Mouse (Mus musculus): ENCODE data around the gene Adpgk. TPM values are rescaled to one million over a fixed set of nuclear protein-coding genes. Genes with fewer than 3 reads are reported as not detected.
"Not testable (repeated sequence)": the region's sequence is repeated elsewhere in the genome, so short reads cannot be mapped to it uniquely, and the experiment has no call there.

The Adpgk gene
- polyA plus RNA-seq, 1 experiment from 2014 or later = 50.9 TPM

DNA sequence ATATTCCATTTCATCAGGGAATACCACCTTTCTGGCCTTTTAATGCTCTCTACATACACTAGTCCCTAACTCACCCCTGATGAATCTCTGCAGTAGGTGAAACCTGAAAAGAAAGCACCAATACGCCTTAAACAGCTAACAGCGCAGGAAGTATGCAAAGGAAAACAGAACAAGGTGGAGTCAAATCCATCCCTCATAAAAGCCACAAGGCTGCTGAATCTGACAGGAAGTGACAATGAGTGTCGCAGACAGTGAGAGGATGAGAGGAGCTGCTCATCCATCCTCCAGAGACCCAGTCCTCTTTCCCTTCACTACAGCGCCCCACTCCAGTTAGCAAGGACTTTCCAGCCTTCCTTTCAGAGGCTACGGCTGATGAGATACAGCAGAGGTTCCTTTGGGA is 47.1 kb downstream of the Adpgk start:
- Histone ChIP-seq H3K4me3 (ENCODE audit: low read depth, low read length) (no peak overlapping the region), H3K9me3 (ENCODE audit: control insufficient read depth, low read length) (no peaks in the 10 kb centered on the region), H3K27me3 (replicated peaks; ENCODE audit: control insufficient read depth, insufficient read depth, low read length) (no peaks in the 10 kb centered on the region), H3K27ac (replicated peaks; ENCODE audit: low read depth, low read length) (no peak overlapping the region), H3K36me3 (ENCODE audit: control insufficient read depth, insufficient read depth, low read length) (peaks cover 28% of the 10 kb centered on the region), H3K4me1 (ENCODE audit: control insufficient read depth, insufficient read depth, low read length) (no peaks in the 10 kb centered on the region), H3K9ac (ENCODE audit: low read depth, low read length) (no peak overlapping the region), H3K4me2 (ENCODE audit: low read depth, low read length) (no peak overlapping the region)
- 80% methylated on average over 5 of the region's 5 CpGs for WGBS
- ATAC-seq (ENCODE audit: low read depth) = no peak
- no peak for DNase-seq (ENCODE audit: low spot score)

DNA sequence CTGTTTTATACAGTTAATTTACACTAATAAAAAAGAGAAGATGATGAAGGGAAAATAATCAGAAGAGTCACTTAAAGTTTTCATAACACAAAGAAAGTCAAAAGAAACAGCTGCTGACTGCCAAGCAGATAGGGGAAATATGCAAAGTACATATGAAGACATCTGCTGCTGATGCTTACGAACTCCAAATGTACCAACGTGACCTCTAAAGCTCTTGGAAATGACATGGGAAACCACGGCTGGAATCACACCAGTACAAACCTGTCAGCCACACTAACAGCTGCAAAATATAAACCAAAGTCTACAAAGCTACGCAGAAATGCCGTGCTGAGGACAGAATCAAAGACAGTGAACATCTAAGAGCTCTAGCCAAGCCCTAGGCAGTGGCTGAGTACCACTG is 47.7 kb downstream of the Adpgk start:
- ATAC-seq (ENCODE audit: low read depth) (no peak), DNase-seq (ENCODE audit: low spot score) (peak; percentile 31)
- Histone ChIP-seq H3K36me3 (ENCODE audit: control insufficient read depth, insufficient read depth, low read length) (peaks cover 24% of the 10 kb centered on the region), H3K27me3 (replicated peaks; ENCODE audit: control insufficient read depth, insufficient read depth, low read length) (no peaks in the 10 kb centered on the region), H3K9me3 (ENCODE audit: control insufficient read depth, low read length) (no peaks in the 10 kb centered on the region), H3K9ac (ENCODE audit: low read depth, low read length) (no peak overlapping the region), H3K27ac (replicated peaks; ENCODE audit: low read depth, low read length) (no peak overlapping the region), H3K4me3 (ENCODE audit: low read depth, low read length) (no peak overlapping the region), H3K4me2 (ENCODE audit: low read depth, low read length) (no peak overlapping the region), H3K4me1 (ENCODE audit: control insufficient read depth, insufficient read depth, low read length) (no peaks in the 10 kb centered on the region)
- WGBS = 75% methylated on average over 5 of the region's 5 CpGs

DNA sequence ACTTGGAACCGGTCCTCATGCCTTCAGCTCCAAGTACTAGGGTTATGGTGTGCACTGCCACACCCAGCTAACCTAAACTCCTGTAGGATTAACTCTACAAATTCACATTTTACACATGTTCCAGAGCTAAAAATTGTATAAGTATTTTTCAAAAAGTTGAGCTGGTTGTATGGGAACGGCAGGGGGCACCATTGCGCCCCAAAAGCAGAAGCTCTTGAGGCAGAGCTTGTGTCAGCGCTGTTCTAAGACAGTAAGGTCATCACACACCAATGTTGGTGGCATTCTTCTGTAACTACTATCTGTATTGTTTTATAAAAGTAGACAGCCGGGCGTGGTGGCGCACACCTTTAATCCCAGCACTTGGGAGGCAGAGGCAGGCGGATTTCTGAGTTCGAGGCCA is 48.6 kb downstream of the Adpgk start:
- WGBS = 80% methylated on average over 8 of the region's 9 CpGs
- no peaks in the 10 kb centered on the region for H3K27me3 ChIP-seq (replicated peaks; ENCODE audit: control insufficient read depth, insufficient read depth, low read length)
- H3K4me2 ChIP-seq (ENCODE audit: low read depth, low read length) = no peak overlapping the region
- no peaks in the 10 kb centered on the region for H3K9me3 ChIP-seq (ENCODE audit: control insufficient read depth, low read length)
- H3K4me1 ChIP-seq (ENCODE audit: control insufficient read depth, insufficient read depth, low read length) = no peaks in the 10 kb centered on the region
- H3K4me3 ChIP-seq (ENCODE audit: low read depth, low read length) = no peak overlapping the region
- DNase-seq (ENCODE audit: low spot score) (peak; percentile 18), ATAC-seq (ENCODE audit: low read depth) (no peak)
- no peak overlapping the region for H3K9ac ChIP-seq (ENCODE audit: low read depth, low read length)
- no peak overlapping the region for H3K27ac ChIP-seq (replicated peaks; ENCODE audit: low read depth, low read length)
- peaks cover 24% of the 10 kb centered on the region for H3K36me3 ChIP-seq (ENCODE audit: control insufficient read depth, insufficient read depth, low read length)

DNA sequence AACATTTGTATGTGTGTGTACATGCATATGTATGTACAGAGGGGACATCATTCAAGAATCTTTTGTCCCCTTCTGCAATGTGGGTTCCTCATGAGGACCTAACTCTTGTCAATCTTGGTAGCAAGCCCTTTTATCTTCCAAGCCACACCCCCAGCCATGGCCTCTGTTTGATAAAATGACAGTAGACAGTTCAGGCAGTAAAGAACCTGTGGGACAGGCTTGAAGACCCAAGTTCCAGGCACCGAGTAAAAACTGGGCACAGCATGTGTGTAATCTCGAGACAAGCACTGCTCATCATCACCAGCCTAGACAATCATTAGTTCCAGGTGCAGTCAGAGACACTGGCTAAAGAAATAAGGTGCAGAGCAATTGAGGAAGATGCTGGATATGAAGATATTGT is 54.8 kb downstream of the Adpgk start:
- Histone ChIP-seq H3K9ac (ENCODE audit: low read depth, low read length) (no peak overlapping the region), H3K36me3 (ENCODE audit: control insufficient read depth, insufficient read depth, low read length) (peaks cover 18% of the 10 kb centered on the region), H3K4me2 (ENCODE audit: low read depth, low read length) (no peak overlapping the region), H3K9me3 (ENCODE audit: control insufficient read depth, low read length) (no peaks in the 10 kb centered on the region), H3K4me3 (ENCODE audit: low read depth, low read length) (no peak overlapping the region), H3K27me3 (replicated peaks; ENCODE audit: control insufficient read depth, insufficient read depth, low read length) (no peaks in the 10 kb centered on the region), H3K27ac (replicated peaks; ENCODE audit: low read depth, low read length) (no peak overlapping the region), H3K4me1 (ENCODE audit: control insufficient read depth, insufficient read depth, low read length) (no peaks in the 10 kb centered on the region)
- WGBS = 61% methylated on average over 2 of the region's 2 CpGs
- ATAC-seq (ENCODE audit: low read depth) (no peak), DNase-seq (ENCODE audit: low spot score) (no peak)

DNA sequence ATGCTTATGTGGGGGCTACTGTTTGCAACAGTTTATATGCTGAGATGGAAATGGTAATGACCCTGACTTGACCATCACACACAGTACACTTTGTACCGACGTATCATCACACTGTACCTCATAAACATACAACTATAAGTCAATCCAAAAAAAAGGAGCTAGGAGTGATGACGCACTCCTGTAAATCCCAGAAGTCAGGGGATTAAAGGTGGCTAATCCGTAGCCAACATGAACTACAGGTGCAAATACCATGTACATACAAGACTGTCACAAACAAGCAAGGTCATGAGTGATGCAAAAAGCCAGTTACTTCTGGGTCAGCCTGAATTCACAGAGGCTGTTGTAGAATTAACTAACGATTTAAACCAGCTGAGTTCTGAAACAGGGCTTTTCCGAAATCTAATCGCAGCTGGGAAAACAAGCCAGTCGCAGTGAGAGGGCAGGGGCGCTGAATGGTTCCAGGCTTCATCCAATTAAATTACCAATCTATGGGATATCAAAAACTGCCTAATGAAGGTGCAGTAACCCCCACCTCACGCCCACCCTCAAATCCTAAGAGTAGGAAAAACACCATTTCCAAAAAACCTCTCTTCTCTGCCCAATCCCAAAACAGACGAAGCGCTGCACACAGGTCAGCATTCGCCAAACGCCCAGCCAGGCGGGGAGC is 61.4 kb downstream of the Adpgk start:
- Histone ChIP-seq H3K27ac (replicated peaks; ENCODE audit: low read depth, low read length) (peak overlapping the region; percentile 84), H3K4me1 (ENCODE audit: control insufficient read depth, insufficient read depth, low read length) (peaks cover 3% of the 10 kb centered on the region; the same call in 1 of the 2 replicates), H3K36me3 (ENCODE audit: control insufficient read depth, insufficient read depth, low read length) (no peaks in the 10 kb centered on the region), H3K4me2 (ENCODE audit: low read depth, low read length) (peak overlapping the region; percentile 64), H3K9ac (ENCODE audit: low read depth, low read length) (peak overlapping the region; percentile 82), H3K4me3 (ENCODE audit: low read depth, low read length) (peak overlapping the region; percentile 75), H3K9me3 (ENCODE audit: control insufficient read depth, low read length) (no peaks in the 10 kb centered on the region), H3K27me3 (replicated peaks; ENCODE audit: control insufficient read depth, insufficient read depth, low read length) (no peaks in the 10 kb centered on the region; the same call in 1 of the 2 replicates)
- WGBS = 10% methylated on average over 15 of the region's 15 CpGs
- DNase-seq (ENCODE audit: low spot score) (peak; percentile 10), ATAC-seq (ENCODE audit: low read depth) (peak; percentile 17; the same call in 1 of the 2 replicates)

GRCm38 (mm10) chr9:59353253-59353639 is 61.9 kb downstream of the Adpgk start, which contains the start of gene Bbs4:
Gene Bbs4, minus strand, starts transcription at chr9:59353508.
- ATAC-seq (ENCODE audit: low read depth) (peak; percentile 97), DNase-seq (ENCODE audit: low spot score) (peak; percentile 94)
- no peaks in the 10 kb centered on the region; the same call in 1 of the 2 replicates for H3K27me3 ChIP-seq (replicated peaks; ENCODE audit: control insufficient read depth, insufficient read depth, low read length)
- H3K9ac ChIP-seq (ENCODE audit: low read depth, low read length) = peak within 1 kb of the TSS; percentile 82
- H3K27ac ChIP-seq (replicated peaks; ENCODE audit: low read depth, low read length) = peak within 1 kb of the TSS; percentile 84
- H3K9me3 ChIP-seq (ENCODE audit: control insufficient read depth, low read length) = no peaks in the 10 kb centered on the region
- no peaks in the 10 kb centered on the region for H3K36me3 ChIP-seq (ENCODE audit: control insufficient read depth, insufficient read depth, low read length)
- H3K4me3 ChIP-seq (ENCODE audit: low read depth, low read length) = peak within 1 kb of the TSS; percentile 75
- H3K4me1 ChIP-seq (ENCODE audit: control insufficient read depth, insufficient read depth, low read length) = peaks cover 3% of the 10 kb centered on the region; the same call in 1 of the 2 replicates
- H3K4me2 ChIP-seq (ENCODE audit: low read depth, low read length) = peak within 1 kb of the TSS; percentile 64
- WGBS = 2% methylated on average over 21 of the region's 32 CpGs

- H3K36me3 ChIP-seq (ENCODE audit: control insufficient read depth, insufficient read depth, low read length); DNase-seq (ENCODE audit: low spot score); H3K9ac ChIP-seq (ENCODE audit: low read depth, low read length); H3K4me2 ChIP-seq (ENCODE audit: low read depth, low read length); H3K4me1 ChIP-seq (ENCODE audit: control insufficient read depth, insufficient read depth, low read length); H3K27me3 ChIP-seq (replicated peaks; ENCODE audit: control insufficient read depth, insufficient read depth, low read length); H3K27ac ChIP-seq (replicated peaks; ENCODE audit: low read depth, low read length); H3K9me3 ChIP-seq (ENCODE audit: control insufficient read depth, low read length); H3K4me3 ChIP-seq (ENCODE audit: low read depth, low read length); ATAC-seq (ENCODE audit: low read depth): not testable (repeated sequence)
- WGBS = 31% methylated on average over 1 of the region's 1 CpGs
Measured at GRCm38 (mm10) chr9:59358041-59358440, 66.7 kb downstream of the Adpgk start.

DNA sequence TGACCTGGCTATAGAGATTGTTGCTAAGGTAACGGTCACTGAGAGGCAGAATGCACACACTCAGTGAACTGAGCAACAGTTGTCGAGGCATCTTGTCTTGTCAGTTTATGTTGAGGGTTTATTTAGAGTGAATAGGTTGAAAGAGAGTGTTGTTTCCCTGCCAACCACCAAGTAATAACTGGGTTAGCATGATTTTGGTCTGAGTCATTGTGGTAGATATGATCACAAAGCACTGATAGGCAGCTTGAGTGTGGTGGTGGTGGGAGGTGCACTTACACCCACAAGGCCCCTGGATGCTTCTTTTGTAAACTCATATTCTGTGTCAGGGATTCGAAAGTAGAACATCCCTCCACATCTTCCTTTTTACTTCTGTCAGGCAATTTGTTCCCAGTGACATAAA is 69.1 kb downstream of the Adpgk start:
- WGBS = no CpG with 5 or more reads among the region's 3 CpGs
- not testable (repeated sequence) for H3K27ac ChIP-seq (replicated peaks; ENCODE audit: low read depth, low read length); H3K4me3 ChIP-seq (ENCODE audit: low read depth, low read length); H3K4me2 ChIP-seq (ENCODE audit: low read depth, low read length); ATAC-seq (ENCODE audit: low read depth); H3K36me3 ChIP-seq (ENCODE audit: control insufficient read depth, insufficient read depth, low read length); H3K27me3 ChIP-seq (replicated peaks; ENCODE audit: control insufficient read depth, insufficient read depth, low read length); H3K9ac ChIP-seq (ENCODE audit: low read depth, low read length); H3K4me1 ChIP-seq (ENCODE audit: control insufficient read depth, insufficient read depth, low read length); DNase-seq (ENCODE audit: low spot score); H3K9me3 ChIP-seq (ENCODE audit: control insufficient read depth, low read length)

DNA sequence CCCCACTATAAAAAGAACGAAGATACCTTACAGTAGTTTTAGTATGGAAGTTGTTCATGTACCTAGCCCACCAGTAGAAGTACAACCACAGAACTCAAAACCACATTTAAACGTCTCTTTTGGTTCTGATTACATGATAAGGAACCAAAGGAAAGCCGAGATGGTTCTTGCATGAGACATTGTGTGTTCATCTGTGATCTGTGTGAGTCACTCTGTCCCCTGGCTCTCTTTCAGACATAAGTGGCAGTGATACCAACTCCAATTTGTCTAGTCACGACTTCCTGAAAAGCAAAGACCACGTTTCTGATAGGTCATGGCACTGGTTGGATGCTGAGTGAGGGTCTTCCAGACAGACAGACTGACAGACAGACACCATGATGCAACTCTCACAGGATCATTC is 77.9 kb downstream of the Adpgk start:
- no peaks in the 10 kb centered on the region for H3K27me3 ChIP-seq (replicated peaks; ENCODE audit: control insufficient read depth, insufficient read depth, low read length)
- H3K9me3 ChIP-seq (ENCODE audit: control insufficient read depth, low read length) = peaks cover 15% of the 10 kb centered on the region; the same call in 1 of the 2 replicates
- no peak overlapping the region for H3K9ac ChIP-seq (ENCODE audit: low read depth, low read length)
- no peaks in the 10 kb centered on the region for H3K4me1 ChIP-seq (ENCODE audit: control insufficient read depth, insufficient read depth, low read length)
- no peak overlapping the region for H3K27ac ChIP-seq (replicated peaks; ENCODE audit: low read depth, low read length)
- no peak overlapping the region for H3K4me2 ChIP-seq (ENCODE audit: low read depth, low read length)
- no peak overlapping the region for H3K4me3 ChIP-seq (ENCODE audit: low read depth, low read length)
- no peaks in the 10 kb centered on the region for H3K36me3 ChIP-seq (ENCODE audit: control insufficient read depth, insufficient read depth, low read length)
- WGBS = 69% methylated on average over 5 of the region's 5 CpGs
- DNase-seq (ENCODE audit: low spot score) (no peak), ATAC-seq (ENCODE audit: low read depth) (no peak)

Data from embryonic facial prominence, embryonic 14.5 days (tissue).